Mouse (Mus musculus) liver, embryonic 13.5 days (tissue): Measurements from ENCODE around the gene Arrdc5. TPM values are rescaled to one million over a fixed set of nuclear protein-coding genes. Genes with fewer than 3 reads are reported as not detected.

ENCODE experiments used
- ATAC-seq: fragments of 200-750 bp; cut with Nextera tagmentation; 2 replicates; pipeline ENCODE4 v1.8.0; 2017; ENCODE audit warnings: low read depth, mild to moderate bottlenecking, moderate number of reproducible peaks, moderate library complexity
- DNase-seq: peaks from one replicate; pipeline ENCODE4 v3.0.0; 2022
- H3K27ac ChIP-seq: fragments of 300-500 bp; sonication (generic); 2 replicates; pipeline ENCODE4 v1.5.1; 2015; ENCODE audit warnings: moderate library complexity, mild to moderate bottlenecking, inconsistent platforms
- H3K27me3 ChIP-seq: fragments of 300-500 bp; sonication (generic); 2 replicates; pipeline ENCODE4 v1.6.1; 2015; ENCODE audit warnings: mild to moderate bottlenecking, inconsistent platforms
- H3K36me3 ChIP-seq: fragments of 300-500 bp; sonication (generic); 2 replicates; pipeline ENCODE4 v1.6.1; 2015; ENCODE audit warnings: mild to moderate bottlenecking, inconsistent platforms
- H3K4me1 ChIP-seq: fragments of 300-500 bp; sonication (generic); replicated peaks from 2 replicates; pipeline ENCODE4 v1.6.1; 2015; ENCODE audit warnings: inconsistent platforms
- H3K4me2 ChIP-seq: fragments of 300-500 bp; sonication (generic); 2 replicates; pipeline ENCODE4 v1.6.1; 2015; ENCODE audit warnings: inconsistent platforms, mild to moderate bottlenecking, moderate library complexity
- H3K4me3 ChIP-seq: fragments of 300-500 bp; sonication (generic); replicated peaks from 2 replicates; pipeline ENCODE4 v1.5.1; 2015; ENCODE audit warnings: mild to moderate bottlenecking, inconsistent platforms
- H3K9ac ChIP-seq: fragments of 300-500 bp; sonication (generic); 2 replicates; pipeline ENCODE4 v1.6.1; 2015; ENCODE audit warnings: mild to moderate bottlenecking, inconsistent platforms
- H3K9me3 ChIP-seq: fragments of 300-500 bp; sonication (generic); replicated peaks from 2 replicates; pipeline ENCODE4 v1.6.1; 2016; ENCODE audit warnings: inconsistent platforms
- WGBS: fragments of 180-500 bp; shearing (Covaris S2); methylation state at CpG from one replicate; pipeline ENCODE4 v1.1.7; 2015; ENCODE audit not compliant: insufficient replicate concordance; 5-methylcytosine and 5-hydroxymethylcytosine counted together
- polyA plus RNA-seq: library from polyadenylated mRNA; unstranded; fragments of >200 nt; fragmentation: Nextera tagmentation; extraction: Ambion mirVana; gene quantifications from 2 replicates; pipeline ENCODE4 v1.2.1, GENCODE M21; 2015

Arrdc5 gene
- polyA plus RNA-seq, 1 experiment from 2014 or later = not detected

DNA sequence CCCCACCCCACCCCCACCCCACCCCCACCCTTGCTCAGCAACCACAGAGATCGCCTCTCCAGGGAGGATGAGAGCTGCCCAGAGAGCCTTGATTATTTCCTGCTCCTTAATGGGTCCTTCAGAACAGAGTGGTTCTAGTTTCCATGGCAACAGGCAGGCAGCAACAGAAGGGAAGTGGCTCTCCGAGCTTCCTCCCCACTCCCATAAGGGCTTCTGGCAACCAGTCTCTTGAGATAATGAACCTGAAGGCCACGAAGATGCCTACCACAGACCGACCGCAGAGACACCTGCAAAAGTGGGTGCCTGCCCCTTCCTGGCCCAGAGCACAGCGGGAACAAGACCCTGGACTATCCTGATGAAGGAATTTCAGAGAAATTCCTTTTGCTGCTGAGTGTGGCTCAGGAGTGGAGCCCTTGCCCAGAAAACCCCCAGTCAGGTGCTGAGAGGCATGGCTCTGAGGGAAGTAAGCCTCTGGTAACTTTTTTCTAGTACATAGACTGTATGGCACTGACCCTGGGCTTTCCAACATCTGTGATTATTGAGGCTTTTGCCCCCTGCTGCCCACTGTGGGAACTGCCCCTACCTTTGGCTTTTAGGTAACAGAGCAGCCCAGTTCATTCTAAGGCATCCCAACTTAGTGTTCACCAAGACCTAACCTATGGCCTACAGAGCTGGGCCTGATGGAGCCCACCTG is 48.8 kb downstream of the Arrdc5 start:
- Histone ChIP-seq H3K9me3 (no peaks in the 10 kb centered on the region), H3K27ac (no peak overlapping the region), H3K4me1 (peaks cover 10% of the 10 kb centered on the region), H3K4me3 (no peak overlapping the region), H3K27me3 (no peaks in the 10 kb centered on the region), H3K9ac (no peak overlapping the region), H3K36me3 (no peaks in the 10 kb centered on the region), H3K4me2 (no peak overlapping the region)
- DNase-seq = peak; percentile 40
- WGBS = 8% methylated on average over 6 of the region's 6 CpGs
- ATAC-seq = no peak

DNA sequence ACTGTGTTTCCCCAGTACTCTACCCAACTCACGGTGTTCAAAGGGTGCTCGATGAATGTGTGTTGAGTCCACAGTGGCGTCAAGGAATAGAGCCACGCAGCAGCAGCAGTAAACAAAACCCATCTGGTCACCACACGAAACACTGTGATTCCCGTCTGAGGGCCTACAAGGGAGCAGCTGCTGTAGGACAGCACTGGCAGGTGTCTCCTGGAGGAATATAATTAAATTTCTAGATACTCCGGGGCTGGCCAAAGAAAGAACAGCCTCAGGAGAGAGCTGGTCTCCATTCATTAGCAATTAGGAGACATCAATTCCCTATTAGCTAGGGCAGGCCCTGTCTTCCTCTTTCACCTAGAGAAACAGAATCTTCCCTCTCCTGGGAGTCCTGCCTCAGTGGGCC is 54.5 kb downstream of the Arrdc5 start:
- Histone ChIP-seq H3K4me2 (no peak overlapping the region), H3K4me1 (no peaks in the 10 kb centered on the region), H3K27ac (no peak overlapping the region), H3K27me3 (peaks cover 16% of the 10 kb centered on the region), H3K9me3 (no peaks in the 10 kb centered on the region), H3K4me3 (no peak overlapping the region), H3K36me3 (no peaks in the 10 kb centered on the region), H3K9ac (no peak overlapping the region)
- DNase-seq (no peak), ATAC-seq (no peak)
- 51% methylated on average over 7 of the region's 7 CpGs for WGBS

Other genes starting within 250 kb of the Arrdc5 start
- gene Ubxn6, start 225.3 kb downstream of the Arrdc5 start, polyA plus RNA-seq = 14.2 and 15.6 TPM in 2 replicates
- gene Hdgfl2, start 220.7 kb downstream of the Arrdc5 start, polyA plus RNA-seq = 59.0 and 64.9 TPM in 2 replicates
- not detected in 2 replicates for gene Plin4, start 190.5 kb downstream of the Arrdc5 start, polyA plus RNA-seq
- gene Plin5, start 182.7 kb downstream of the Arrdc5 start, polyA plus RNA-seq = 0.23 and 0.32 TPM in 2 replicates
- gene Lrg1, start 178.3 kb downstream of the Arrdc5 start, polyA plus RNA-seq = 0.36 and 0.43 TPM in 2 replicates
- gene Sema6b, start 159.9 kb downstream of the Arrdc5 start, polyA plus RNA-seq = 0.51 and 0.55 TPM in 2 replicates
- gene Tnfaip8l1, start 137.8 kb downstream of the Arrdc5 start, polyA plus RNA-seq = 2.7 and 2.9 TPM in 2 replicates
- 59.2 and 66.7 TPM in 2 replicates for gene Mydgf, start 116.4 kb downstream of the Arrdc5 start, polyA plus RNA-seq
- gene Dpp9, start 81.4 kb downstream of the Arrdc5 start, polyA plus RNA-seq = 19.6 and 23.0 TPM in 2 replicates
- 6.1 and 7.1 TPM in 2 replicates for gene Fem1a, start 43.5 kb downstream of the Arrdc5 start, polyA plus RNA-seq
- gene Ticam1, start 23.5 kb downstream of the Arrdc5 start, polyA plus RNA-seq = 2.3 and 2.7 TPM in 2 replicates
- 24.9 and 27.1 TPM in 2 replicates for gene Plin3, start 7.4 kb downstream of the Arrdc5 start, polyA plus RNA-seq
- 121 and 131 TPM in 2 replicates for gene Uhrf1, start 3.0 kb upstream of the Arrdc5 start, polyA plus RNA-seq
- 6.1 and 7.1 TPM in 2 replicates for gene Kdm4b, start 25.8 kb upstream of the Arrdc5 start, polyA plus RNA-seq
- gene Ptprs, start 176.2 kb upstream of the Arrdc5 start, polyA plus RNA-seq = 6.2 and 7.6 TPM in 2 replicates
- not detected in 2 replicates for gene Znrf4, start 212.1 kb upstream of the Arrdc5 start, polyA plus RNA-seq